Mouse (Mus musculus) limb, embryonic 11.5 days (tissue): Measurements from ENCODE around the gene Myo18a. TPM values are rescaled to one million over a fixed set of nuclear protein-coding genes. Genes with fewer than 3 reads are reported as not detected.
A peak's percentile ranks its signal among the peaks of the same experiment; 100 is the strongest.

ENCODE experiments used
- ATAC-seq: fragments of 200-750 bp; cut with Nextera tagmentation; 2 replicates; pipeline ENCODE4 v1.8.0; 2017; ENCODE audit warnings: low read depth; ENCODE audit not compliant: insufficient number of reproducible peaks, low FRiP score, low TSS enrichment
- DNase-seq: peaks from one replicate; pipeline ENCODE4 v3.0.0-alpha.2; 2015; ENCODE audit warnings: low spot score
- H3K27ac ChIP-seq: fragments of 300-500 bp; sonication (generic); replicated peaks from 2 replicates; pipeline ENCODE4 v1.5.1; 2014; ENCODE audit warnings: low read depth, mild to moderate bottlenecking, low read length
- H3K27me3 ChIP-seq: fragments of 300-500 bp; sonication (generic); 2 replicates; pipeline ENCODE4 v1.6.1; 2014; ENCODE audit warnings: mild to moderate bottlenecking, low read length, mixed read lengths; ENCODE audit not compliant: control insufficient read depth, insufficient read depth
- H3K36me3 ChIP-seq: fragments of 300-500 bp; sonication (generic); 2 replicates; pipeline ENCODE4 v1.6.1; 2014; ENCODE audit warnings: mild to moderate bottlenecking, low read length, moderate library complexity, mixed read lengths; ENCODE audit not compliant: control insufficient read depth, insufficient read depth
- H3K4me1 ChIP-seq: fragments of 300-500 bp; sonication (generic); 2 replicates; pipeline ENCODE4 v1.6.1; 2014; ENCODE audit warnings: low read length, mixed read lengths; ENCODE audit not compliant: control insufficient read depth, insufficient read depth
- H3K4me2 ChIP-seq: fragments of 300-500 bp; sonication (generic); 2 replicates; pipeline ENCODE4 v1.6.1; 2014; ENCODE audit warnings: low read depth, mild to moderate bottlenecking, moderate library complexity; ENCODE audit not compliant: severe bottlenecking
- H3K4me3 ChIP-seq: fragments of 300-500 bp; sonication (generic); 2 replicates; pipeline ENCODE4 v1.5.1; 2014; ENCODE audit warnings: low read depth, low read length
- H3K9ac ChIP-seq: fragments of 300-500 bp; sonication (generic); 2 replicates; pipeline ENCODE4 v1.6.1; 2014; ENCODE audit warnings: mild to moderate bottlenecking, low read length
- H3K9me3 ChIP-seq: fragments of 300-500 bp; sonication (generic); 2 replicates; pipeline ENCODE4 v1.6.1; 2016; ENCODE audit warnings: low read length; ENCODE audit not compliant: control insufficient read depth
- WGBS: fragments of 180-500 bp; shearing (Covaris S2); extraction: QIAGEN DNeasy Blood & Tissue Kit; methylation state at CpG from one replicate; pipeline ENCODE4 v1.1.7; 2014; 5-methylcytosine and 5-hydroxymethylcytosine counted together
- polyA plus RNA-seq: library from polyadenylated mRNA; unstranded; fragments of >200 nt; fragmentation: Nextera tagmentation; extraction: Ambion mirVana; gene quantifications from 2 replicates; pipeline ENCODE4 v1.2.1, GENCODE M21; 2014

Myo18a gene
- polyA plus RNA-seq, 1 experiment from 2014 or later, result 17.1 TPM

GRCm38 (mm10) chr11:77908468-77908867 lies 145.4 kb downstream of the Myo18a start:
- peaks cover 10% of the 10 kb centered on the region for H3K27me3 ChIP-seq
- H3K36me3 ChIP-seq, result no peaks in the 10 kb centered on the region
- H3K27ac ChIP-seq, result no peak overlapping the region
- H3K9me3 ChIP-seq, result no peaks in the 10 kb centered on the region
- WGBS, result 80% methylated on average over 4 of the region's 4 CpGs
- peaks cover 4% of the 10 kb centered on the region; the same call in 1 of the 2 replicates for H3K4me1 ChIP-seq
- ATAC-seq (no peak), DNase-seq (no peak)
- no peak overlapping the region for H3K4me3 ChIP-seq
- no peak overlapping the region for H3K9ac ChIP-seq
- no peak overlapping the region for H3K4me2 ChIP-seq

- WGBS, result 36% methylated on average over 5 of the region's 5 CpGs
- H3K27me3 ChIP-seq, result peaks cover 16% of the 10 kb centered on the region
- no peak for DNase-seq
Measured at GRCm38 (mm10) chr11:77909376-77909775, 146.3 kb downstream of the Myo18a start.

GRCm38 (mm10) chr11:77909776-77910175 lies 146.7 kb downstream of the Myo18a start:
- peaks cover 10% of the 10 kb centered on the region for H3K4me1 ChIP-seq

More at GRCm38 (mm10) chr11:77909376-77909775, 146.3 kb downstream of the Myo18a start:
- Histone ChIP-seq H3K27ac (no peak overlapping the region), H3K36me3 (no peaks in the 10 kb centered on the region), H3K4me2 (no peak overlapping the region), H3K9me3 (no peaks in the 10 kb centered on the region), H3K9ac (no peak overlapping the region), H3K4me3 (no peak overlapping the region), H3K4me1 (peaks cover 6% of the 10 kb centered on the region; the same call in 1 of the 2 replicates)
- no peak for ATAC-seq

GRCm38 (mm10) chr11:77913505-77913904 lies 150.5 kb downstream of the Myo18a start:
- H3K9ac ChIP-seq, result no peak overlapping the region
- H3K9me3 ChIP-seq, result no peaks in the 10 kb centered on the region
- H3K36me3 ChIP-seq, result no peaks in the 10 kb centered on the region
- H3K4me2 ChIP-seq, result no peak overlapping the region
- peaks cover 23% of the 10 kb centered on the region for H3K27me3 ChIP-seq
- peaks cover 30% of the 10 kb centered on the region for H3K4me1 ChIP-seq
- WGBS, result 25% methylated on average over 6 of the region's 6 CpGs
- no peak for DNase-seq
- no peak overlapping the region for H3K4me3 ChIP-seq
- ATAC-seq, result no peak
- H3K27ac ChIP-seq, result no peak overlapping the region

More at GRCm38 (mm10) chr11:77909776-77910175, 146.7 kb downstream of the Myo18a start:
- no peak overlapping the region for H3K27ac ChIP-seq
- H3K27me3 ChIP-seq, result peaks cover 18% of the 10 kb centered on the region
- H3K36me3 ChIP-seq, result no peaks in the 10 kb centered on the region
- WGBS, result 30% methylated on average over 6 of the region's 6 CpGs
- no peak for DNase-seq
- no peak for ATAC-seq
- H3K4me2 ChIP-seq, result no peak overlapping the region
- H3K9me3 ChIP-seq, result no peaks in the 10 kb centered on the region
- H3K4me3 ChIP-seq, result no peak overlapping the region
- no peak overlapping the region for H3K9ac ChIP-seq

- peaks cover 30% of the 10 kb centered on the region for H3K4me1 ChIP-seq
- ATAC-seq (no peak), DNase-seq (no peak)
- H3K9ac ChIP-seq, result no peak overlapping the region
- peak overlapping the region; percentile 44 for H3K4me2 ChIP-seq
- H3K27me3 ChIP-seq, result peaks cover 23% of the 10 kb centered on the region
- no peaks in the 10 kb centered on the region for H3K36me3 ChIP-seq
- under 1% methylated on average over 31 of the region's 32 CpGs for WGBS
- H3K27ac ChIP-seq, result no peak overlapping the region
- H3K4me3 ChIP-seq, result no peak overlapping the region
- no peaks in the 10 kb centered on the region for H3K9me3 ChIP-seq
Measured at GRCm38 (mm10) chr11:77914598-77915260, 151.7 kb downstream of the Myo18a start.

Other genes starting within 250 kb of the Myo18a start
- gene Abhd15, start 248.1 kb upstream of the Myo18a start, polyA plus RNA-seq, result 0.71 and 1.3 TPM in 2 replicates
- 42.2 and 43.4 TPM in 2 replicates for gene Trp53i13, start 247.3 kb upstream of the Myo18a start, polyA plus RNA-seq
- 0.17 TPM in 1 of 2 replicates, not detected in the other for gene Gm10392, start 244.0 kb upstream of the Myo18a start, polyA plus RNA-seq
- 13.1 and 13.5 TPM in 2 replicates for gene Taok1, start 155.4 kb upstream of the Myo18a start, polyA plus RNA-seq
- 4.6 and 5.7 TPM in 2 replicates for gene Nufip2, start 77.1 kb upstream of the Myo18a start, polyA plus RNA-seq
- gene Cryba1, start 38.0 kb upstream of the Myo18a start, polyA plus RNA-seq, result not detected in 2 replicates
- 0.47 and 0.68 TPM in 2 replicates for gene Gm10277, start 24.5 kb downstream of the Myo18a start, polyA plus RNA-seq
- gene Pipox, start 130.8 kb downstream of the Myo18a start, polyA plus RNA-seq, result 0.30 and 0.72 TPM in 2 replicates
- gene Sez6, start 167.6 kb downstream of the Myo18a start, polyA plus RNA-seq, result 0.10 and 0.23 TPM in 2 replicates
- 19.6 and 21.1 TPM in 2 replicates for gene Phf12, start 219.5 kb downstream of the Myo18a start, polyA plus RNA-seq